Mouse (Mus musculus) gastrocnemius, postnatal 10 days (tissue): ENCODE data around the gene Zfp551. TPM values are rescaled to one million over a fixed set of nuclear protein-coding genes. Genes with fewer than 3 reads are reported as not detected.

Experiments used
- DNase-seq: peaks from one replicate; pipeline ENCODE4 v3.0.0; 2021; ENCODE audit warnings: mixed read lengths
- long read RNA-seq, 2 experiments: library from polyadenylated mRNA; stranded (forward); transcript quantifications; one replicate each; pipeline ENCODE4 v2.0.0; 2021
- total RNA-seq, 2 experiments: library from RNA; stranded (reverse); gene quantifications; 2 replicates each; pipeline ENCODE4 v1.2.3; 2021

The Zfp551 gene
- total RNA-seq = 1 to 10 TPM; 2.3 to 2.5 TPM
- long read RNA-seq, experiment 1, partial matches to known transcripts = 0 of 2 reads
- long read RNA-seq, experiment 1, other reads (novel, unspliced or antisense) = 0 of 2 reads
- long read RNA-seq, experiment 2, partial matches to known transcripts = 0 of 4 reads
- long read RNA-seq, experiment 2, other reads (novel, unspliced or antisense) = 2 of 4 reads

DNA sequence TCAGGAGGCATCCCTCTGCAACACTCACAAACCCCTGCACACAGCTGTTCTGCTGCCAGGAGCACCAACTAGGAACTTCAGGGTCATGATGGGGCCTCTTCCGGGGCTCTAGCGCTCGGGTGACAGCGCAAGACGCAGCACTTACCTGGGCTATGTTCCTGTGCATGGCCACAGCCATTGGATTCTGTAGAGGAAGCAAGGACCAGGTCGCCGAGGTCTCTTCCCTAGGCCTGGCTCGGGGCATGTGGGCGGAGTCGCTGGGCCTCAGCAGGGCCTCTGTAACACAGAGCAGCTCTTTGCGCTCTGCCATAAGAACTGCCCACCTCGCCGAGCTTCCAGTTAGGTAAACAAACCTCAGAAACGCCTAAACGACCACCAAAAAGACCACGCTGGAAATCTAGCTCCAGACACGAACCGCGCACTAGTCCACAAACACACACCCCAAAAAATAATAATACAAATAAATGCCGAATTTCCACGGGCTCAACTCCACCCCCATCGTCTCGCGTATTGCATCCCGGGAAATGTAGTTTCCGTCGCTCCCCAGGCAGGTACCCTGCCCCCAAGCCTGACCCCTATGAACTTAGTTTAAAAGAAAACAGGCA lies at the start of gene Zfp551:
TSS of gene Zfp551 (minus strand) at position 507 of the 605 bp plus-strand sequence.
- DNase-seq = peak; percentile 59

DNA sequence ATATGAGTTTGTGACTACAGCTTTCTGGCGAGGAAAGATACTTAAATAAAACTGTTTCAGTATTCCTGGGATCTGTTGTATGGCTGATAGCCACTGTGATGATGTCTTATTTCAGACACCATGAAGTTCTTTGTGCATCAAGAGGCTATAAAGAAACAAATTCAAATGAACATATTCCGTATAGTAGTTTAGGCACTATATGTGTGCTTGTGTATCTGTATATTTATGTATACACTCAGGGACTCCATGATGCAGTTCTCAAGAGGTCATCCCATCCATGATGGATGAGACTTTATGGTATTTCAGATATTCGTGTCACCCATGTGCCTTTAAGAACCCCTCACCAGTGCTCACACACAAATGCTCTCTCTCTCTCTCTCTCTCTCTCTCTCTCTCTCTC lies 304 bp upstream of the Zfp551 start:
- no peak for DNase-seq

DNA sequence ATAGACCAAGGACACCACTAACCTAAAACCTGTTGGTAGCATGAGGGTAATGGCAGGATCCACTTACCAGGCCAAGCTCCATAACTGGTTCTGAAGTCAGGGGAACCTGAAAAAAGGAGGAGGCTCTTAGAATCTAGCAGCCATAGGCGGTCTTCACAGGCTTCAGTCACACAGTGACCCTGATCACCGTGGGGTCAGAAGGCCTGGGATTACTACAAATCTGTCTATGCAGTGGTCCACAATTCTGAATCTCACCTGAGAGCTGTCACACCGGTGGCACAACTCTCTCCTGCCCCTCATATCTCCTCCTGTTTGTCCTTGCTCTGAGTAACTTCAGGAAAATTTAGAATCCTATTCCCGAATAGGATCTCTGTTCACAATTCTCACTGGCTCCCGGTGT lies 810 bp downstream of the Zfp551 start:
- no peak for DNase-seq

DNA sequence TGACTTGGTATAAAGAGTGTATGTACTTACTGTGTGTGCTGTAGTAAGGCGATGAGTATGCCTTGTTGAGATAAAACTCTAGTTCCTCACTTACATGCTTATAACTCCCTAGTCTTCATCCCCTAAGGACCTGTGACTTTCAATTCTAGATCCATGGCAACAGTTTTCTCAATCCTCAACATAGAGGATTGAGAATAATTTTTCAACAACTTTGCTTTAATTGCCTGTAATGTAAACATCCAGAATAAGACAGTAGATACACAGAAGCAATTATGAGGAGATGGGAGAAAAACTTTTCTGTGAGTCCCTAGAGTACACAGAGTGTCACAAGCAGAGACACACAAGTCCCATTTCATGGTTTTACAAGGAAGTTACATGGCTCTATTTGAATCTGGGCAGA lies 53.4 kb downstream of the Zfp551 start, which contains the start of gene Vmn1r84:
TSS of gene Vmn1r84 (minus strand) at position 101 of the 400 bp plus-strand sequence.
- no peak for DNase-seq

Other genes with a start within 250 kb of the Zfp551 start
- not detected for gene Vmn1r80, start 233.5 kb downstream of the Zfp551 start, total RNA-seq
- not detected for gene Vmn1r81, start 154.5 kb downstream of the Zfp551 start, total RNA-seq
- not detected for gene Vmn1r82, start 122.3 kb downstream of the Zfp551 start, total RNA-seq
- gene Vmn1r83, start 93.3 kb downstream of the Zfp551 start, total RNA-seq = not detected
- gene Vmn1r84, start 53.5 kb downstream of the Zfp551 start, total RNA-seq = not detected
- 10 to 100 TPM in 1 of 2 experiments, 1 to 10 TPM in 1; 7.1 to 10.2 TPM for gene Zfp606, start 55.5 kb upstream of the Zfp551 start, total RNA-seq
- gene 2900092C05Rik, start 89.8 kb upstream of the Zfp551 start, total RNA-seq = not detected
- gene Vmn2r53, start 186.0 kb upstream of the Zfp551 start, total RNA-seq = under 1 TPM; under 0.01 to 0.02 TPM
- not detected for gene Vmn2r54, start 217.6 kb upstream of the Zfp551 start, total RNA-seq